Mouse (Mus musculus): ENCODE measurements around the gene Tubb4a.

DNA sequence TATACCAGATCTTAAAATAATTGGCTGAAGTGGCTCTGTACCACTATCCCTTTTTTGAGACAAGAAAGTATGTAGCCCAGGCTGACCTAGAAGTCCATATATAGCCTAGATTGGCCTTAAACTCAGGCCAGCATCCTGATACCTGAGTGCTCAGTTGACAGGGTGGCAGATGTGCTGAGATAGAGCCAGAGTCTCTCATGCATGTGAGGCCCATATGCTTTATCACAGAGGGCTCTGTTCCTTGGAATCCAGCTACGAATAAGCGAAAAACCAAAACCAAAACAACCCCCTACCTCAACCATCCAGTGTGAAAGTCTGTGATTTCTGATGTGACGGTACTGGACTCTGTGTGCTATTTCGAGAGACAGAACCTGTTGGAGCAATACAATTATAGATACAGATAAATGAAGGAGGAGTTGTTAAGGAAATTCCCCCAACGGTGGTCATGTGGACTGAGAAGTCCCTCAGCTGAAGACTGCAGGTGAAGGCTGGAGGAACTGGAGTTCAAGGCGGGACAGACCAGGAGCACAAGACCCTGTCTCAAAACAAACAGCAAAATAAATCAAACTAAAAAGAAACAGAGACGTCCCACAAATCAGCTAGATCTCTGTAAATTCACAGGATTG is 20.6 kb upstream of the Tubb4a start:
- no peak for TF ChIP-seq POLR2A (IDR thresholded peaks at IDR 0.05; ENCODE audit: control insufficient read depth, low read depth, low read length)
- TF ChIP-seq CTCF (IDR thresholded peaks at IDR 0.05; ENCODE audit: control insufficient read depth, insufficient read depth, insufficient replicate concordance, low read depth, low read length): no peak

Data from testis, adult 2 months (tissue).